Mouse (Mus musculus) liver, postnatal 0 days (tissue): ENCODE data around the gene Rhbdl3. TPM values are rescaled to one million over a fixed set of nuclear protein-coding genes. Genes with fewer than 3 reads are reported as not detected.
A peak's percentile ranks its signal among the peaks of the same experiment; 100 is the strongest.
"Not testable (repeated sequence)": the region's sequence is repeated elsewhere in the genome, so short reads cannot be mapped to it uniquely, and the experiment has no call there.

Experiments used
- ATAC-seq: fragments of 200-750 bp; cut with Nextera tagmentation; 2 replicates; pipeline ENCODE4 v1.8.0; 2017; ENCODE audit warnings: mild to moderate bottlenecking, moderate library complexity
- DNase-seq: peaks from one replicate; pipeline ENCODE4 v3.0.0-alpha.2; 2016
- H3K27ac ChIP-seq: fragments of 300-500 bp; sonication (generic); 2 replicates; pipeline ENCODE4 v1.5.1; 2014; ENCODE audit warnings: antibody characterized with exemption, moderate library complexity, mild to moderate bottlenecking, low read depth
- H3K27me3 ChIP-seq: fragments of 300-500 bp; sonication (generic); 2 replicates; pipeline ENCODE4 v1.6.1; 2014; ENCODE audit warnings: low read length, control low read depth, mixed read lengths; ENCODE audit not compliant: insufficient read depth
- H3K36me3 ChIP-seq: fragments of 300-500 bp; sonication (generic); replicated peaks from 2 replicates; pipeline ENCODE4 v1.6.1; 2014; ENCODE audit warnings: mild to moderate bottlenecking, control low read depth, low read length, moderate library complexity, mixed read lengths; ENCODE audit not compliant: insufficient read depth
- H3K4me1 ChIP-seq: fragments of 300-500 bp; sonication (generic); 2 replicates; pipeline ENCODE4 v1.6.1; 2014; ENCODE audit warnings: antibody characterized with exemption, mild to moderate bottlenecking, control low read depth; ENCODE audit not compliant: insufficient read depth
- H3K4me2 ChIP-seq: fragments of 300-500 bp; sonication (generic); 2 replicates; pipeline ENCODE4 v1.6.1; 2014; ENCODE audit warnings: low read depth, mild to moderate bottlenecking, low read length, moderate library complexity, mixed read lengths
- H3K4me3 ChIP-seq: fragments of 300-500 bp; sonication (generic); 2 replicates; pipeline ENCODE4 v1.5.1; 2014; ENCODE audit warnings: low read depth, low read length
- H3K9ac ChIP-seq: fragments of 300-500 bp; sonication (generic); replicated peaks from 2 replicates; pipeline ENCODE4 v1.6.1; 2014; ENCODE audit warnings: mild to moderate bottlenecking, moderate library complexity
- H3K9me3 ChIP-seq: fragments of 300-500 bp; sonication (generic); 2 replicates; pipeline ENCODE4 v1.6.1; 2016; ENCODE audit warnings: mild to moderate bottlenecking, control low read depth, low read length, mixed read lengths
- CTCF ChIP-seq: sonication (generic); IDR thresholded peaks from 2 replicates; pipeline ENCODE4 v1.5.1; 2016; ENCODE audit warnings: antibody characterized with exemption, low read depth
- EP300 ChIP-seq: IDR thresholded peaks from 2 replicates; pipeline ENCODE4 v1.6.1; 2016; ENCODE audit warnings: antibody characterized with exemption, low read depth, mild to moderate bottlenecking
- WGBS: fragments of 180-500 bp; shearing (Covaris S2); extraction: QIAGEN DNeasy Blood & Tissue Kit; methylation state at CpG from one replicate; pipeline ENCODE4 v1.1.7; 2014; ENCODE audit not compliant: insufficient replicate concordance; 5-methylcytosine and 5-hydroxymethylcytosine counted together
- polyA plus RNA-seq: library from polyadenylated mRNA; unstranded; fragments of >200 nt; fragmentation: Nextera tagmentation; extraction: Ambion mirVana; gene quantifications from 2 replicates; pipeline ENCODE4 v1.2.1, GENCODE M21; 2015

Gene Rhbdl3
- polyA plus RNA-seq, 1 experiment from 2014 or later: 0.05 TPM

DNA sequence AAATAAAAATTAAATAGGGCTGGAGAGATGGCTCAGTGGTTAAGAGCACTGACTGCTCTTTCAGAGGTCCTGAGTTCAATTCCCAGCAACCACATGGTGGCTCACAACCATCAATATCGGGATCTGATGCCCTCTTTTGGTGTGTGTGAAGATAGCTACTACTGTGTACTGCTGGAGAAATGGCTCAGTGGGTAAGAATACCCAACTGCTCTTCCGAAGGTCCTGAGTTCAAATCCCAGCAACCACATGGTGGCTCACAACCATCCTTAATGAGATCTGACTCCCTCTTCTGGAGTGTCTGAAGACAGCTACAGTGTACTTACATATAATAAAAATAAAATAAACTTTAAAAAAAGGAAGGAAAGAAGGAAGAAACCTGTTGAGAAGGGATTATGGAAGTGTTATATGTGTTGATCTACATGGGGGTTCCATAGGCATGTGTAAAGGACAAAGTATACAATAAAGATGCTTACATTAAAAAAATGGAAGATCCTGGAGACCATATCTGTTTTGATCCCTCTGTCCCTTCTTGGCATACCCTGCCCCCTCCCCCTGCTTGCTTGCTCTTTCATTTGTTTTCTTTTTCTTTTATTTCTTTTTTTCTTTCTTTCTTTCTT is 77.8 kb downstream of the Rhbdl3 start:
- Histone ChIP-seq H3K9ac (peak overlapping the region; percentile 98), H3K4me1 (peaks cover 16% of the 10 kb centered on the region; the same call in 1 of the 2 replicates), H3K27ac (peak overlapping the region; percentile 78), H3K36me3 (peaks cover 10% of the 10 kb centered on the region), H3K4me2 (peak overlapping the region; percentile 99), H3K4me3 (peak overlapping the region; percentile 98)
- 54% methylated on average over 2 of the region's 2 CpGs for WGBS
- H3K9me3 ChIP-seq, DNase-seq, H3K27me3 ChIP-seq, ATAC-seq: not testable (repeated sequence)
- TF ChIP-seq CTCF: 0 out of 2 replicates have a peak, but pooled peaks have one; percentile 8

DNA sequence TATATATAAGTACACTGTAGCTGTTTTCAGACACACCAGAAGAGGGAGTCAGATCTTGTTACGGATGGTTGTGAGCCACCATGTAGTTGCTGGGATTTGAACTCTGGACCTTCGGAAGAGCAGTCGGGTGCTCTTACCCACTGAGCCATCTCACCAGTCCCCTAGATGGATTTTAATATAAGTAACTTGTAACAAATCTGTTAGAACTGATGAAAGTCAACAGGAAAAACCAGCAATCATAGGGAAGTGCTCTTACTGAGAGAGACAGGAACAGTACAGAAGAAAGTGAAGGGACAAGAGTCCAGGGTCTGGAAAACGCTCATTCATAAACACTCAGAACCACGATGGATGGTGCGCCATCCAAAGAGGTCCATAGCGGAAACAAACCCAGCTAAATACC is 78.5 kb downstream of the Rhbdl3 start:
- not testable (repeated sequence) for DNase-seq, H3K27me3 ChIP-seq, H3K36me3 ChIP-seq, H3K27ac ChIP-seq, H3K9ac ChIP-seq, ATAC-seq, H3K4me3 ChIP-seq, H3K4me2 ChIP-seq, H3K9me3 ChIP-seq
- H3K4me1 ChIP-seq: peaks cover 16% of the 10 kb centered on the region; the same call in 1 of the 2 replicates
- WGBS: 91% methylated on average over 7 of the region's 7 CpGs

DNA sequence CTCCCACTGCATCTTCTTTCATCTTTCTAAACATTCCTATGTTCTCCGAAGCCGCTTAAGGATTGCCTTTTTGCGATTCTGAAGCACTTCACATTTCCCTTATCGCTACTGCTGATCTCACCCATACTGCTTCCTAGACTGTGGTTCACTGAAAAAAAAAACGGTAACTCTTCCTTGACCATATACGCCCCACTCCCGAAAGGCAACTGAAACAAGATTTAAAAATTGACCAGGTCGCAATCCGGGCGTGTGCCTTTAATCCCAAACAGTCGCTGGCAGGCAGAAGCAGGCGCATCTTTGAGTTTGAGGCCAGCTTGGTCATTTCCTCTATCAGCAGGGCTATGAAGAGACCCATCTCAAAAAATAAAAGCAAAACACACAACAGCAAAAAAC is 81.9 kb downstream of the Rhbdl3 start:
- peak overlapping the region; percentile 100 for H3K9ac ChIP-seq
- no peaks in the 10 kb centered on the region for H3K9me3 ChIP-seq
- peak; percentile 36 for ATAC-seq

DNA sequence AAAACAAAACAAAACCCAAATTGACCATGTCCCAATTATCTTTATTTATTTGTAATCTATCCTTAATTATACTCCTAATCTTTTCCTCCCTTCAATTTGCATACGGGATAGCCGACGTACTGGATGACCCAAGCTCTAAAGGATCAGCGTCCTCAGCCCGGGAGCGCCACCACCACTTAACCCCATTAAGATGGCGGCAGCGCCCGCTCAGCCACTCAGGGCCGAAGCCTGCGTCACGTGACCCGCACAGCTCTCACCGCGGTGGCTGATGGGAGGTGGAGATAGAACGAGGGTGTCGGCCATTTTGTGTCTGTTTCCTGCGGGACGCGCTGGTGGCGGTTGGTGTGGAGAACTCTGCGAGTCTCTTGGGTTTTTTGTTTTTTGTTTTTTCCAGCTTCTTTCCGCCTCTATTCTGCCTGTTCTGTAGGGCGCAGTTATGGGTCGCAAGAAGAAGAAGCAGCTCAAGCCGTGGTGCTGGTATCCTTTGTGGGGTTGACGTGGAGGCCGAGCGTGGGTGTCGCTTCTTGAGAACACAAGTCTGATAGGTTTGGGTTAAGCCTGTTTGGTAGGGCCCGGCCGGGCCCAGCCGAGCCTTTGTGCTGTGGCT is 82.4 kb downstream of the Rhbdl3 start, which contains the start of gene Zfp207:
TSS of gene Zfp207 (plus strand) at position 261 of the 607 bp plus-strand sequence.
- H3K27me3 ChIP-seq: no peaks in the 10 kb centered on the region
- H3K9me3 ChIP-seq: no peaks in the 10 kb centered on the region
- H3K36me3 ChIP-seq: peaks cover 21% of the 10 kb centered on the region
- H3K4me2 ChIP-seq: peak within 1 kb of the TSS; percentile 76
- H3K4me3 ChIP-seq: peak within 1 kb of the TSS; percentile 99
- peak within 1 kb of the TSS; percentile 98 for H3K27ac ChIP-seq
- DNase-seq (peak; percentile 98), ATAC-seq (peak; percentile 94)
- H3K9ac ChIP-seq: peak within 1 kb of the TSS; percentile 100
- H3K4me1 ChIP-seq: peaks cover 26% of the 10 kb centered on the region
- TF ChIP-seq EP300 (no peak), CTCF (0 out of 2 replicates have a peak, but pooled peaks have one; percentile 15)
- WGBS: under 1% methylated on average over 33 of the region's 33 CpGs

More for the DNA sequence above, 81.9 kb downstream of the Rhbdl3 start:
- H3K36me3 ChIP-seq: peaks cover 16% of the 10 kb centered on the region
- under 1% methylated on average over 12 of the region's 12 CpGs for WGBS
- H3K4me3 ChIP-seq: peak overlapping the region; percentile 99
- H3K27me3 ChIP-seq: no peaks in the 10 kb centered on the region
- peak overlapping the region; percentile 71 for H3K4me2 ChIP-seq
- peak; percentile 52 for DNase-seq
- H3K4me1 ChIP-seq: peaks cover 26% of the 10 kb centered on the region
- H3K27ac ChIP-seq: peak overlapping the region; percentile 98
- TF ChIP-seq CTCF (no peak), EP300 (peak; percentile 6; the same call in 1 of the 2 replicates)

DNA sequence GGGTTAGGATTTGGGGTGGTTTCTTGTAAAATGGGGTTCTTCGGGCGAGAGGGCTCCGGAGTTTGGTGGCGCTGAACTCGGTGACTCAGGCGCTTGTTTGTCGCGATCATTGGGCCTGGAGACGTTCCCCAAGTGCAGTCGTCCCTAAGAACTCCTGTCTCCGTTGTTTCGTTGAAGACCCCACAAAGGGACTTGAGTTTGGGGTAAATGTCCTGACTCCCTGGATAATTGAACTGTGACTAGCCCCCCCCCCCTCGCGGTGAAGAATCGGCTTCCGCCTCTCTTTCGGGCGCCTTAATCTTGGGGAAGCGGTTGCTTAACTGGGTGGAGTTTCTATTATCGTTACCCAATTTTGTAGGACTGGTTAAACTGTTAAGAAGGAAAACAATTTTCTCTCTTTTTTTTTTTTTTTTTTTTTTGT is 82.9 kb downstream of the Rhbdl3 start:
- TF ChIP-seq EP300 (peak; percentile 82; the same call in 1 of the 2 replicates), CTCF (no peak)
- ATAC-seq (peak; percentile 45), DNase-seq (peak; percentile 82)
- H3K27me3 ChIP-seq: no peaks in the 10 kb centered on the region
- H3K4me3 ChIP-seq: peak overlapping the region; percentile 99
- under 1% methylated on average over 20 of the region's 20 CpGs for WGBS
- H3K27ac ChIP-seq: peak overlapping the region; percentile 98
- H3K9ac ChIP-seq: peak overlapping the region; percentile 100
- H3K36me3 ChIP-seq: peaks cover 26% of the 10 kb centered on the region
- H3K9me3 ChIP-seq: no peaks in the 10 kb centered on the region
- H3K4me1 ChIP-seq: peaks cover 22% of the 10 kb centered on the region
- peak overlapping the region; percentile 76 for H3K4me2 ChIP-seq

DNA sequence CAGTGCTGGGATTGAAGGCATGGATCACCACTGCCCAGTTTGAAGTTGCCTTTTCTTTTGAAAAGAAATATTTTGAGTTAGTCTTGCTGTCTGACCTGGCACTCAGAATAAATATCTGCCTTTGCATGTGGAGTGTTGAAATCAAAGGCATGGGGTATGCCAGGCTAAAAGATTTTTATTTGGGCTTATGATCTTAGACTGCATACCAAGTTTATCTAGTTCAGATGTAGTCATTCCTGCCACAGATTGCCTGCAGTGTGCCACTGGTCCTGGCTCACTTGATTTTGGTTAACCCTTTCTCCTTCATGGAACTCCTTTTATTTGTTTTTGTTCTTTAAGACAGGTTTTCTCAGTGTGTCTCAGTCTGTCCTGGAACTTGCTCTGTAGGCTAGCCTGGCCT is 83.7 kb downstream of the Rhbdl3 start:
- Histone ChIP-seq H3K36me3 (peaks cover 34% of the 10 kb centered on the region), H3K4me1 (peaks cover 22% of the 10 kb centered on the region), H3K9ac (peak overlapping the region; percentile 63), H3K27me3 (no peaks in the 10 kb centered on the region), H3K4me3 (peak overlapping the region; percentile 99), H3K27ac (peak overlapping the region; percentile 41), H3K9me3 (no peaks in the 10 kb centered on the region), H3K4me2 (peak overlapping the region; percentile 76)
- no peak for TF ChIP-seq CTCF
- 0 out of 2 replicates have a peak, but pooled peaks have one; percentile 9 for TF ChIP-seq EP300
- DNase-seq: peak; percentile 22
- ATAC-seq: no peak
